In the genomic region with DNA sequence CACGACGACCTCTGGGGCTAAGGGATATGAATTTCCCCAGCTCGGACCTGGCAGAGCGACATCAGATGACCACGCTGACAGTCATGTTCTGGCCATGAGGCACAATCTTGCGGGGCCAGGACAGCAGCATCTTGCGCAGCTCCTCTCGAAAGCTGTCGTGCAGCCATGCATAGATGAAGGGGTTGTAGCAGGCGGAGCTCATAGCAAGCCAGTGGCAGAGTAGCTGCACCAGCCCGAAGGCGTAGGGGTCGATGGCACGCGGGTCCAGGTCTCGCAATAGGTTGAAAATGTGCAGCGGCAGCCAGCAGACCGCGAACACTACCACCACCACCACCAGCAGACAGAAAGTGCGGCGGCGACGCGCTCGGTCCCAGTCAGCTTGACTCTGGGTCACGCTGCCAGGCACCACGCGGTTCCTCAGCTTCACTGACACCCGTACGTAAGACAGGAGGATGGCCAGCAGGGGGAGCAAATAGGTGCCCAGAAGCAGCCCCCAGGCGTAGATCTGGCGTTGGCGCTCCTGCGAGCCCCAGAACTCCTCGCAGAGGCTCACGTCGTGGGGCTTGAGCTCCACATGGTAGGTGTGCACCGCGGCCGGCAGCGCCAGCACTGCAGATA, we compare ENCODE assay signal across 8 mouse cellular contexts. TPM values are rescaled to one million over a fixed set of nuclear protein-coding genes. Genes with fewer than 3 reads are reported as not detected.
DNase-seq lines count a peak whose midpoint lies in the region; ATAC-seq and TF ChIP-seq lines count a peak whose summit lies in the region.

No protein-coding gene starts in this region.

- H3K27me3 ChIP-seq in forebrain, embryonic 13.5 days, result peaks cover 79% of the 10 kb centered on the region
- peaks cover 26% of the 10 kb centered on the region; the same call in 1 of the 2 replicates for H3K27me3 ChIP-seq in lung, postnatal 0 days (replicated peaks; ENCODE audit: insufficient read depth, low read length)

- no peaks in the 10 kb centered on the region for H3K36me3 ChIP-seq in forebrain, embryonic 13.5 days (ENCODE audit: poor library complexity, severe bottlenecking)
- no peaks in the 10 kb centered on the region for H3K36me3 ChIP-seq in lung, postnatal 0 days (ENCODE audit: insufficient read depth, low read length)

- 2% methylated on average over 41 of the region's 41 CpGs for WGBS in forebrain, embryonic 13.5 days
- 4% methylated on average over 40 of the region's 41 CpGs for WGBS in lung, postnatal 0 days

- H3K4me2 ChIP-seq in forebrain, embryonic 13.5 days, result peak overlapping the region; percentile 59
- peak overlapping the region; percentile 41; the same call in 1 of the 2 replicates for H3K4me2 ChIP-seq in lung, postnatal 0 days (replicated peaks; ENCODE audit: low read depth, low read length)

- H3K4me1 ChIP-seq in forebrain, embryonic 13.5 days, result peaks cover 38% of the 10 kb centered on the region
- H3K4me1 ChIP-seq in lung, postnatal 0 days (ENCODE audit: insufficient read depth, low read depth, low read length), result 0 out of 2 replicates have a peak, but pooled peaks cover 9% of the 10 kb centered on the region

- no peak overlapping the region for H3K27ac ChIP-seq in forebrain, embryonic 13.5 days
- H3K27ac ChIP-seq in lung, postnatal 0 days (ENCODE audit: low read length), result no peak overlapping the region

- H3K4me3 ChIP-seq in forebrain, embryonic 13.5 days, result peak overlapping the region; percentile 33
- H3K4me3 ChIP-seq in lung, postnatal 0 days (ENCODE audit: low read depth, low read length), result no peak overlapping the region

- H3K9ac ChIP-seq in forebrain, embryonic 13.5 days, result 0 out of 2 replicates have a peak overlapping the region, but pooled peaks have one; percentile 22
- no peak overlapping the region for H3K9ac ChIP-seq in lung, postnatal 0 days (replicated peaks; ENCODE audit: low read depth)

- no peak for TF ChIP-seq EP300 in lung, postnatal 0 days (IDR thresholded peaks at IDR 0.05)

- H3K9me3 ChIP-seq in forebrain, embryonic 13.5 days (replicated peaks), result no peaks in the 10 kb centered on the region
- H3K9me3 ChIP-seq in lung, postnatal 0 days (ENCODE audit: low read length), result no peaks in the 10 kb centered on the region

- TF ChIP-seq CTCF in lung, postnatal 0 days (IDR thresholded peaks at IDR 0.05), result peak; percentile 78

- peak; percentile 62 for ATAC-seq in cerebellum, adult (ENCODE audit: insufficient number of reproducible peaks, low FRiP score, low TSS enrichment)
- peak; percentile 81 for ATAC-seq in forebrain, embryonic 13.5 days
- peak; percentile 80 to 85 for ATAC-seq in hematopoietic stem cell, adult 5-6 weeks (replicated peaks in 1 of 2; ENCODE audit: insufficient read depth in 1 of 2, low FRiP score in 2 of 2, low TSS enrichment in 1 of 2, low read depth in 1 of 2, poor library complexity in 2 of 2, severe bottlenecking in 2 of 2)
- peak; percentile 56 for ATAC-seq in lung, postnatal 0 days

- peak; percentile 88 for DNase-seq in ES-CJ7 (ENCODE audit: low read depth, low spot score)
- peak; percentile 49 for DNase-seq in layer of hippocampus, adult 9-11 months
- DNase-seq in lung, postnatal 0 days (ENCODE audit: low spot score), result peak; percentile 67
- DNase-seq in retina, adult 2 months (ENCODE audit: low read depth, low spot score), result peak; percentile 30
- DNase-seq in thymus, postnatal 25 days, result peak; percentile 48

RNA-seq across cellular contexts. Expression of gene Prlhr, which starts 1.0 kb away (rescaled TPM):
- polyA plus RNA-seq in forebrain, embryonic 13.5 days (2015; fragmentation: Nextera tagmentation; extraction: Ambion mirVana), result 0.11 TPM in 1 of 2 replicates, not detected in the other
- not detected in 2 replicates for total RNA-seq in hematopoietic stem cell, adult 5-6 weeks (2017)
- polyA plus RNA-seq in lung, postnatal 0 days (2015; fragmentation: Nextera tagmentation; extraction: Ambion mirVana), result not detected in 2 replicates

Comparison
In these comparisons a context has a peak if more than half of its experiments do, and no peak if none do; other contexts are left out.
1. DNase-seq: peak in every context shown above with its lines; median percentile 88 in ES-CJ7; 67 in lung, postnatal 0 days; 49 in layer of hippocampus, adult 9-11 months; 48 in thymus, postnatal 25 days; 30 in retina, adult 2 months.